12 mouse cellular contexts compared by ENCODE assay signal in the genomic region with DNA sequence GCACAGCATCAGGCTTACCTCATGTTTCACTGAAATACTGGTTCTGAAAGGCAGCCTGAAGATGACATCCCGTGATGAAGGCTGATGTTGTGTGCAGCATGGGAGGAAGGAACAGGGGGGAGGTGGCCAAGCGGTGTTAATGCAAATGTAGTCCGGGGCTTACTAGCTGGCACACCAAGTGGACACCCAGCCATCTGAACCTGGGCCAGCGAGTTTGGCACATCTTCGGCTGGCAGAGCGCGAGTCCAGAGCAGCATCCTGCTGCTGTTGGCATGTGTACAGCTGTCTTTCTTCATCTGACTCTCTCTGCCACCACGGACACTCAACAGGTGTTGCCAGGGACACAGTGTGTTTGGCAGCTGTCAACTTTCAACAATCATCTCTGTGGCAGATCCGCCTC.
DNase-seq lines count a peak whose midpoint lies in the region; ATAC-seq and TF ChIP-seq lines count a peak whose summit lies in the region.
"Had no signal": no experiment of that assay in that cellular context is flagged by ENCODE, and none has a peak within 500 bp of the region (broad histone marks: within the 10 kb centered on the region; RNA-seq: fewer than 3 reads in every experiment).

No protein-coding gene starts in this region.

- WGBS in hindbrain, postnatal 0 days, result 35% methylated on average over 9 of the region's 9 CpGs
- WGBS in hindbrain, embryonic 11.5 days, result 90% methylated on average over 9 of the region's 9 CpGs
- WGBS in midbrain, embryonic 15.5 days, result 84% methylated on average over 9 of the region's 9 CpGs
- 92% methylated on average over 9 of the region's 9 CpGs for WGBS in midbrain, embryonic 11.5 days

- no peak overlapping the region for H3K9ac ChIP-seq in hindbrain, postnatal 0 days (replicated peaks; ENCODE audit: low read length)
- H3K9ac ChIP-seq in hindbrain, embryonic 11.5 days (ENCODE audit: low read depth, low read length), result no peak overlapping the region
- H3K9ac ChIP-seq in midbrain, embryonic 15.5 days, result no peak overlapping the region
- H3K9ac ChIP-seq in midbrain, embryonic 11.5 days (ENCODE audit: low read length), result no peak overlapping the region

- no peaks in the 10 kb centered on the region for H3K36me3 ChIP-seq in hindbrain, postnatal 0 days (ENCODE audit: insufficient read depth, low read length)
- no peaks in the 10 kb centered on the region for H3K36me3 ChIP-seq in hindbrain, embryonic 11.5 days (ENCODE audit: control insufficient read depth, insufficient read depth, low read length)
- no peaks in the 10 kb centered on the region for H3K36me3 ChIP-seq in midbrain, embryonic 15.5 days (replicated peaks)
- no peaks in the 10 kb centered on the region for H3K36me3 ChIP-seq in midbrain, embryonic 11.5 days (ENCODE audit: control insufficient read depth, insufficient read depth, low read length)

- ATAC-seq in hindbrain, postnatal 0 days, result peak; percentile 92
- ATAC-seq in hindbrain, embryonic 11.5 days (ENCODE audit: low FRiP score), result no peak
- peak; percentile 66; the same call in 1 of the 2 replicates for ATAC-seq in midbrain, embryonic 15.5 days (replicated peaks)
- no peak for ATAC-seq in midbrain, embryonic 11.5 days (ENCODE audit: low FRiP score)
- ATAC-seq: intestine, postnatal 0 days had no signal

- TF ChIP-seq CTCF in hindbrain, postnatal 0 days (IDR thresholded peaks at IDR 0.05; ENCODE audit: low read depth), result no peak; the same call in 1 of the 2 replicates

- peak; percentile 86 for DNase-seq in hindbrain, postnatal 0 days (ENCODE audit: low spot score)
- no peak for DNase-seq in hindbrain, embryonic 11.5 days (ENCODE audit: low spot score)
- no peak for DNase-seq in midbrain, embryonic 11.5 days (ENCODE audit: low spot score, missing footprints)
- peak; percentile 32 for DNase-seq in cerebellum, adult 8-10 months
- DNase-seq in fat pad, adult 2 months (ENCODE audit: extremely low read depth, low read depth, low spot score), result peak; percentile 4
- no peak for DNase-seq in spleen, adult 12 weeks (ENCODE audit: low spot score)
- DNase-seq: adrenal gland, postnatal 10 days; heart, adult 11 months; lung, postnatal 10 days had no signal

- H3K27ac ChIP-seq in hindbrain, postnatal 0 days, result no peak overlapping the region
- no peak overlapping the region for H3K27ac ChIP-seq in hindbrain, embryonic 11.5 days (ENCODE audit: low read depth, low read length)
- no peak overlapping the region for H3K27ac ChIP-seq in midbrain, embryonic 15.5 days
- H3K27ac ChIP-seq in midbrain, embryonic 11.5 days (ENCODE audit: low read depth, low read length), result no peak overlapping the region

- no peaks in the 10 kb centered on the region for H3K9me3 ChIP-seq in hindbrain, postnatal 0 days (ENCODE audit: low read length)
- no peaks in the 10 kb centered on the region for H3K9me3 ChIP-seq in hindbrain, embryonic 11.5 days (ENCODE audit: control insufficient read depth, low read length)
- no peaks in the 10 kb centered on the region for H3K9me3 ChIP-seq in midbrain, embryonic 15.5 days
- H3K9me3 ChIP-seq in midbrain, embryonic 11.5 days (ENCODE audit: control insufficient read depth, low read length), result no peaks in the 10 kb centered on the region

- no peaks in the 10 kb centered on the region for H3K4me1 ChIP-seq in hindbrain, postnatal 0 days (ENCODE audit: insufficient read depth, low read length)
- H3K4me1 ChIP-seq in hindbrain, embryonic 11.5 days (replicated peaks; ENCODE audit: control insufficient read depth, insufficient read depth, low read length), result no peaks in the 10 kb centered on the region
- H3K4me1 ChIP-seq in midbrain, embryonic 15.5 days, result 0 out of 2 replicates have a peak, but pooled peaks cover 5% of the 10 kb centered on the region
- H3K4me1 ChIP-seq in midbrain, embryonic 11.5 days (ENCODE audit: control insufficient read depth, insufficient read depth, low read length), result no peaks in the 10 kb centered on the region

- no peak overlapping the region for H3K4me3 ChIP-seq in hindbrain, postnatal 0 days (ENCODE audit: low read length)
- no peak overlapping the region for H3K4me3 ChIP-seq in hindbrain, embryonic 11.5 days (ENCODE audit: low read depth, low read length)
- no peak overlapping the region for H3K4me3 ChIP-seq in midbrain, embryonic 15.5 days
- no peak overlapping the region for H3K4me3 ChIP-seq in midbrain, embryonic 11.5 days (ENCODE audit: low read depth, low read length)

- H3K27me3 ChIP-seq in hindbrain, postnatal 0 days (ENCODE audit: insufficient read depth, low read length), result no peaks in the 10 kb centered on the region
- H3K27me3 ChIP-seq in hindbrain, embryonic 11.5 days (ENCODE audit: control insufficient read depth, insufficient read depth, low read length), result no peaks in the 10 kb centered on the region
- no peaks in the 10 kb centered on the region for H3K27me3 ChIP-seq in midbrain, embryonic 15.5 days (replicated peaks)
- H3K27me3 ChIP-seq in midbrain, embryonic 11.5 days (ENCODE audit: control insufficient read depth, insufficient read depth, low read length), result no peaks in the 10 kb centered on the region

- H3K4me2 ChIP-seq in hindbrain, postnatal 0 days (ENCODE audit: low read depth, low read length), result peak overlapping the region; percentile 21; the same call in 1 of the 2 replicates
- no peak overlapping the region for H3K4me2 ChIP-seq in hindbrain, embryonic 11.5 days (replicated peaks; ENCODE audit: low read depth, low read length)
- no peak overlapping the region for H3K4me2 ChIP-seq in midbrain, embryonic 15.5 days
- H3K4me2 ChIP-seq in midbrain, embryonic 11.5 days, result no peak overlapping the region
- H3K4me2 ChIP-seq: liver, embryonic 11.5 days had no signal

Comparison
In these comparisons a context has a peak if more than half of its experiments do, and no peak if none do; other contexts are left out.
1. ATAC-seq: peak in hindbrain, postnatal 0 days (single experiment) and midbrain, embryonic 15.5 days (single experiment); none in hindbrain, embryonic 11.5 days (single experiment) and midbrain, embryonic 11.5 days (single experiment).
2. DNase-seq: peak in hindbrain, postnatal 0 days (single experiment), cerebellum, adult 8-10 months (single experiment) and fat pad, adult 2 months (single experiment); none in hindbrain, embryonic 11.5 days (single experiment), midbrain, embryonic 11.5 days (single experiment) and spleen, adult 12 weeks (single experiment).